Mouse (Mus musculus) neural tube, embryonic 13.5 days (tissue): ENCODE measurements around the gene Tanc2. TPM values are rescaled to one million over a fixed set of nuclear protein-coding genes. Genes with fewer than 3 reads are reported as not detected.

ENCODE experiments used
- ATAC-seq: fragments of 200-750 bp; cut with Nextera tagmentation; 2 replicates; pipeline ENCODE4 v1.8.0; 2017; ENCODE audit warnings: low read depth, mild to moderate bottlenecking, moderate TSS enrichment, moderate library complexity
- H3K27ac ChIP-seq: fragments of 300-500 bp; sonication (generic); replicated peaks from 2 replicates; pipeline ENCODE4 v1.5.1; 2015; ENCODE audit warnings: moderate library complexity, mild to moderate bottlenecking, inconsistent platforms
- H3K27me3 ChIP-seq: fragments of 300-500 bp; sonication (generic); 2 replicates; pipeline ENCODE4 v1.6.1; 2015; ENCODE audit warnings: mild to moderate bottlenecking, inconsistent platforms
- H3K36me3 ChIP-seq: fragments of 300-500 bp; sonication (generic); 2 replicates; pipeline ENCODE4 v1.6.1; 2015; ENCODE audit warnings: mild to moderate bottlenecking, inconsistent platforms
- H3K4me1 ChIP-seq: fragments of 300-500 bp; sonication (generic); replicated peaks from 2 replicates; pipeline ENCODE4 v1.6.1; 2015; ENCODE audit warnings: inconsistent platforms
- H3K4me2 ChIP-seq: fragments of 300-500 bp; sonication (generic); 2 replicates; pipeline ENCODE4 v1.6.1; 2015; ENCODE audit warnings: inconsistent platforms, mild to moderate bottlenecking, moderate library complexity
- H3K4me3 ChIP-seq: fragments of 300-500 bp; sonication (generic); 2 replicates; pipeline ENCODE4 v1.5.1; 2015; ENCODE audit warnings: mild to moderate bottlenecking, inconsistent platforms
- H3K9ac ChIP-seq: fragments of 300-500 bp; sonication (generic); 2 replicates; pipeline ENCODE4 v1.6.1; 2015; ENCODE audit warnings: moderate library complexity, mild to moderate bottlenecking, inconsistent platforms
- H3K9me3 ChIP-seq: fragments of 300-500 bp; sonication (generic); 2 replicates; pipeline ENCODE4 v1.6.1; 2016; ENCODE audit warnings: inconsistent platforms
- WGBS: fragments of 180-500 bp; shearing (Covaris S2); methylation state at CpG from one replicate; pipeline ENCODE4 v1.1.7; 2015; 5-methylcytosine and 5-hydroxymethylcytosine counted together
- polyA plus RNA-seq: library from polyadenylated mRNA; unstranded; fragments of >200 nt; fragmentation: Nextera tagmentation; extraction: Ambion mirVana; gene quantifications from 2 replicates; pipeline ENCODE4 v1.2.1, GENCODE M21; 2015

Tanc2 gene
- polyA plus RNA-seq, 1 experiment from 2014 or later = 34.9 TPM

DNA sequence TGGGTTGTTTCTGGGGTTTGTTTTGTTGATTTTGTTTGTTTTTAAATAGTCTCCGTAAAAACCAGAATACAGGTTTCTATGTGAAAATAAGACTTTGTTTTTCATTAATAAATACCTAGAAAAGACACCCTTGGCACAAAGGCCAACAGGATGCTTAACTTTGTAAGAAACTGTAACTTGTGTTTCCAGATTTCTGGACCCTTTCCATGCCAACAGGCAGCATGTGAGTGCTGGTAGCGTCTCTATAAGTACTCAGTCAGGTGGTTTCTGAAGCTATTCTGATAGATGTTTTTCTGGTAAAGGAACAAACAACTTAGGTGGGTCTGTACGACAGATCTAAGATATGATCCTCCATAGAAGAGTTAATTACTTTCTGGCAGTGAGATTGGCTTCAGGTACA lies 26.2 kb upstream of the Tanc2 start:
- ATAC-seq = no peak
- WGBS = 94% methylated on average over 3 of the region's 3 CpGs

DNA sequence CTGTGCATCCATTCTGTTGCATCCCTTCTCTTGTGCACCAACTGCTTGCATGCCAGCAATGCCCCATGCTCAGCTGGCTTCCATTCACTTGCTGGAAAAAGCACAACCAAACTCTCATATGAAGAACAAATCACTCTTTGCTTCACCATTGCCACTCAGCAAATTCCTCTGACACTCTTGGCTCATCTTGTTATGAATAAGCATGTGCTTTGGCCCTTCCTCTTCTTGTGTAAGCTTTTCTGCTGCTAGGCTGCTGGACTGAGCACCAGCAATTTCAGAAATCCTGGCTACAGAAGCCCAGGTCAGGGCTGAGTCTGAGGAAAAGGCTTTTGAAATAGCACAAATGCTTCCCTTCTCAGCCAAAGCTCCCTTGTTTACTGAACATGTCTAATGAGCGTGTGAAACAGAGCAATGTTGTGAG lies 22.6 kb upstream of the Tanc2 start:
- no peak overlapping the region for H3K4me3 ChIP-seq
- peak overlapping the region; percentile 6 for H3K27ac ChIP-seq
- H3K9ac ChIP-seq = no peak overlapping the region
- H3K9me3 ChIP-seq = no peaks in the 10 kb centered on the region
- H3K27me3 ChIP-seq = no peaks in the 10 kb centered on the region
- 0 out of 2 replicates have a peak, but pooled peaks cover 7% of the 10 kb centered on the region for H3K4me1 ChIP-seq
- H3K36me3 ChIP-seq = no peaks in the 10 kb centered on the region
- H3K4me2 ChIP-seq = no peak overlapping the region
- WGBS = 73% methylated on average over 1 of the region's 1 CpGs
- ATAC-seq = no peak

More for the DNA sequence above, 26.2 kb upstream of the Tanc2 start:
- no peaks in the 10 kb centered on the region for H3K27me3 ChIP-seq
- H3K27ac ChIP-seq = no peak overlapping the region
- no peak overlapping the region for H3K4me3 ChIP-seq
- H3K36me3 ChIP-seq = no peaks in the 10 kb centered on the region
- H3K9ac ChIP-seq = no peak overlapping the region
- H3K4me1 ChIP-seq = 0 out of 2 replicates have a peak, but pooled peaks cover 7% of the 10 kb centered on the region
- H3K4me2 ChIP-seq = no peak overlapping the region
- H3K9me3 ChIP-seq = no peaks in the 10 kb centered on the region

DNA sequence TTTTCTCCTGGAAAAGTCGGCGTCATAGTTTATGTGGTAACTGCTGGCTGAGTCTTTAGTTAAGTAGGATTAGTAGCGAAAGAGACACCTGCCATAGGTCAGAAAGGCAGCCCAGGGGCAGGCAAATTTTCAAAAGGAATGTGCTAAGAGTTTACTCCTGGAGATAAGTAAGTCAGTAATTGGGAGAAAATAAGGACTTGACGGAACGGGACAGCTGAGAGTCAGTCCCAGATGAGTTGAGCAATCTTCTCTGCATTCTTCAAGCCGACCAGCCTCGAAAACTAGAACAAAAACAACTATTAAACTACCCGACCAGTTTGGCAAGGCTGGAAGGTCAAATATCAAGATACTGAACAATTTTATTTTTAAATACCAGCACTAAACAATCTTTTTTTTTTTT lies 17.8 kb upstream of the Tanc2 start:
- ATAC-seq = no peak
- Histone ChIP-seq H3K9me3 (no peaks in the 10 kb centered on the region), H3K4me2 (no peak overlapping the region), H3K4me1 (0 out of 2 replicates have a peak, but pooled peaks cover 7% of the 10 kb centered on the region), H3K27me3 (no peaks in the 10 kb centered on the region), H3K36me3 (no peaks in the 10 kb centered on the region), H3K9ac (no peak overlapping the region), H3K27ac (no peak overlapping the region), H3K4me3 (no peak overlapping the region)
- WGBS = 84% methylated on average over 8 of the region's 8 CpGs

DNA sequence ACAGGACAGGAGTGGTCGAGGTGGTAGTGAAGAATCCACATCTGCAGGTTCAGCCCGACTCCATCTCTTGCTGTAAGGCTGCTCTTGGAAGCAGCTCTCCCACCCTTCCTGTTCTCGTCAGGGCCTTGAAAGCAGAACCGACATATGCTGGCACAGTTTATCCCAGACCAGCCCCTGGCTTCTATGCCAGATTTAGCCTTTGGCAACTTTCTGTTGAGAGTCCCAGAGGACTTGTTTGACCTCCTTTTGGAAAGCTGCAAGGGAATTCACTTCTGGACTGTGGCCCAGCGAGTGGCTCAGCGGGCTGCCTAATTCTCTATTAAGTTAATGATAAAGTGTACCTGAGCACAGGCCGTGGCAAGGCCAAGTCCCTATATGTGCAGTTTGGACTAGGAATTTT lies 15.5 kb upstream of the Tanc2 start:
- H3K4me2 ChIP-seq = no peak overlapping the region
- no peaks in the 10 kb centered on the region for H3K27me3 ChIP-seq
- no peaks in the 10 kb centered on the region for H3K36me3 ChIP-seq
- H3K4me3 ChIP-seq = no peak overlapping the region
- H3K9ac ChIP-seq = no peak overlapping the region
- H3K9me3 ChIP-seq = no peaks in the 10 kb centered on the region
- ATAC-seq = no peak
- H3K27ac ChIP-seq = no peak overlapping the region
- WGBS = 55% methylated on average over 7 of the region's 7 CpGs
- no peaks in the 10 kb centered on the region for H3K4me1 ChIP-seq

DNA sequence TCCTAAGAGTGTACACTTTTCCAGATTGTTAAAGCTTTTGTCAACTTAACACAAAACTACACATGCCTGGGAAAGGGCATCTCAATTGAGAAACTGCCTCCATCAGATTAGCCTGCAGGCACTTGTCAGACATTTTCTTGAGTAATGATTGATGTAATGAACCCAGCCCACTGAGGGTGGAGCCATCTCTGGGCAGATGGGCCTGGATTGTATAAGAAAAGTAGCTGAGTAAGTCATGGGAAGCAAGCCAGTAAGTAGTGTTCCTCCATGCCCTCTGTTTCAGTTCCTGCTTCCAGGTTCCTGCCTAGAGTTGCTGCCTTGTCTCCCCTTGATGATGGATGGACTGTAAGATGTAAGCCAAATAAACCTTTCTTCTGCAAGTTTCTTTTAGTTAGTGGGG lies 12.6 kb upstream of the Tanc2 start:
- H3K4me1 ChIP-seq = no peaks in the 10 kb centered on the region
- no peak overlapping the region for H3K4me2 ChIP-seq
- ATAC-seq = no peak

DNA sequence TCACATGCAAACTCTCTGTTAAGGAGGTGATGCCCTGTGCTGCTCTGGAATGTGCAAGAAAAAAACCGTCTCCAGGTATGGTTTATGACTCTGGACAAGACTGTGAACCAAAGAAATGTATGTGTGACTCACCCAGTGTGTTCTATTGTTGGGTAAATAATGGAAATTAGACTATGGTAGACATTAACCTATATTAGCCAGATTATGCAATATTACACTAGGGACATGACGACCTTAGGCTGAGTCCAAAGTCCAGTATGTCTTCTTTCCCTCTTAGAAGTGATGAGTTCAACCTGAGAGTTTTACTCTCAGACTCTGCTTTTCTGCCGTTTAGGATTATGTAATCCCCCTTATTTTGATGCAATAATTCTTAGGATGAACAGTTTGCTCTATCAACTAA lies 7.8 kb upstream of the Tanc2 start:
- H3K27me3 ChIP-seq = no peaks in the 10 kb centered on the region
- H3K4me1 ChIP-seq = no peaks in the 10 kb centered on the region
- no peak overlapping the region for H3K4me3 ChIP-seq
- H3K4me2 ChIP-seq = no peak overlapping the region
- no peak overlapping the region for H3K27ac ChIP-seq
- peaks cover 6% of the 10 kb centered on the region; the same call in 1 of the 2 replicates for H3K9me3 ChIP-seq
- WGBS = 87% methylated on average over 3 of the region's 3 CpGs
- no peak for ATAC-seq
- no peaks in the 10 kb centered on the region for H3K36me3 ChIP-seq
- no peak overlapping the region for H3K9ac ChIP-seq

More for the DNA sequence above, 12.6 kb upstream of the Tanc2 start:
- no peak overlapping the region for H3K4me3 ChIP-seq
- H3K9ac ChIP-seq = no peak overlapping the region
- no peaks in the 10 kb centered on the region for H3K27me3 ChIP-seq
- H3K36me3 ChIP-seq = no peaks in the 10 kb centered on the region
- H3K27ac ChIP-seq = no peak overlapping the region
- peaks cover 6% of the 10 kb centered on the region; the same call in 1 of the 2 replicates for H3K9me3 ChIP-seq

DNA sequence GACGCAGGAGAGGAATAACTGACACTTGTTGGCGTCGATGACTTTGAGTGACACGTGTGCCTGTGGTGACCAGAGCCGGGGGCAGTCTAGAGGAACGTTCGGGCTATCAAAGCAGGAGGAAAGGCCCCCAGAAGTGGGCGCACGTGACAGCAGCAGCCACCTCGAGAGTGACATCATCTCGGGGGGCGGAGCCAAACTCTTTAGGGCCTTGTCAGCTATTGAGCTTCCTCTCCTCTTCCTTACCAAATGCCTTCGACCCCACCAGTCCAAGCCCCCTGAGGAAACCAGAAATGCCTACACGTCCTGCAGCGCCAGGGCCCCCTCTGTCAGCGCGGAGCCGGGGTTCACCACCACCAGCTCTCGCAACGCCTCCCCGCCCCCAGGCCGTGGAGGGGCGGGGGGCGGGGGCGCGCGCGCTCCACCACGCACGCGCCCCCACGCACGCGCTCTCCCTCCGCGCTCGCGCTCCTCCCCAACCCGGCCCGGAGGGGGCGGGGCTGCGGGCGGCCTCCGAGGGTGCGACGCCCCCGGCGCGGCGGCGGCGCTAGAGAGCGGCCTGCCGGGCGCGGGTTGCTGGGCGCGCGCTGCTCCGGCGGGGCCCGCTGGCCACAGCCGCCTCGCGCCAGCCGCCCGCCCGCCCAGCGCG lies 432 bp upstream of the Tanc2 start:
- H3K4me3 ChIP-seq = peak overlapping the region; percentile 79
- peak overlapping the region; percentile 99 for H3K9ac ChIP-seq
- H3K9me3 ChIP-seq = no peaks in the 10 kb centered on the region; the same call in 1 of the 2 replicates
- WGBS = under 1% methylated on average over 50 of the region's 70 CpGs
- peaks cover 16% of the 10 kb centered on the region; the same call in 1 of the 2 replicates for H3K4me1 ChIP-seq
- H3K36me3 ChIP-seq = no peaks in the 10 kb centered on the region
- peak; percentile 93 for ATAC-seq
- H3K4me2 ChIP-seq = peak overlapping the region; percentile 59
- H3K27ac ChIP-seq = peak overlapping the region; percentile 98
- no peaks in the 10 kb centered on the region for H3K27me3 ChIP-seq

DNA sequence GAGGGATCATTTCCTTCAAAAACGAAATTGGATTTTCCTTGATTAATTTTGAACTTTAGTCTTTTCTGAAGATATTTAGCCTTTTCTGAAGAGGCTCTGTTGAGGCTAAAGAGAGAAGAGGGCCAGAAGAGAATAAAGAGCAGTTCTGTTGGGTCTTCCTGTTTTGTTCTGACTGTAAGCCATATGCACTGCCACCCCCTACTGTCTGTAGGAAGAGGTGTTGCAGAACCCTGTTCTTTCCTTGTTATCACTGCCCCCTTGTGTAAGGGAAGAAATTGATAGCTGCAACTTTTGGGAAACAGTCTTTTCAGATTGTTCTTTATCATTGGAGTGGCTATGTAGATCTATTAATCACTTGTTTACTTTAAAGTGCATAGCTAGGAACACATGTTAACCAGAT lies 2.1 kb downstream of the Tanc2 start:
- Histone ChIP-seq H3K4me2 (peak overlapping the region; percentile 59), H3K27ac (no peak overlapping the region; the same call in 1 of the 2 replicates), H3K4me3 (peak overlapping the region; percentile 79), H3K9ac (peak overlapping the region; percentile 99), H3K4me1 (peaks cover 20% of the 10 kb centered on the region), H3K36me3 (no peaks in the 10 kb centered on the region), H3K9me3 (no peaks in the 10 kb centered on the region), H3K27me3 (no peaks in the 10 kb centered on the region)
- WGBS = 33% methylated on average over 1 of the region's 1 CpGs
- no peak for ATAC-seq

DNA sequence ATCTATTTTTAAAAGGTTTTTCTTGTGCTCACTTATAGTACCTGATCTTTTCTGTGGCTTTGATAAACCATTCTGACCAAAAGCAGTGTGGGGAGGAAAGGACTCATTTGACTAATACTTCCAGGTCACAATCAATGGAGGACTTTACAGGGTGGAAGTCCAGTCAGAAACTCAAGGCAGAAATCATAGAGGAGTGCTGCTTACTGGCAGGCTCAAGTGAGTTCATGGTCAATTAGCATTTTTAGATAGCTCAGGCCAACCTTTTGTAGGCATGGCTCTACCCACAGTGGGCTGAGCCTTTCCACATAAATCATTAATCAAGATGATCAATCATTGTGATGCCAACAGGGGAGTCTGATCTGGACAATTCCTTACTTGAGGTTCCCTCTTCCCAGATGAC lies 12.4 kb downstream of the Tanc2 start:
- no peak for ATAC-seq
- H3K9me3 ChIP-seq = no peaks in the 10 kb centered on the region

DNA sequence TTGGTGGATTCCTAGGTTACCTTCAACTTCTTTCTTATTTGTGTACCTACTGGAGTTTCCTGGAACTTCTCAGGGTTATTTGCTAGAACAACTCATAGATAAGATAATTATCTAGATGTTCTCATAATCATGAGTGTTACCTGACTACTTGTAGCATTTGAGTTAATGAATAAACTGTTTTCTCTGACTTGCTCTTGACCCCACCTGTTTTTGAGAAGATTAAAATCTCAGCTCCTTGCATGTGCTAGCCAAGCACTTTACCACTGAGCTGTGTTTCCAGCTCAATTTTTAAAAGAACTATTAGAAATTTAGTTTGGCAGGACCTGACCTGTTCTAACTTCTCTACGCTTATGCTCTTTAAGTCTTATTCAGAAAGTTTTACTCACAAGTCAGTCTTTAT lies 36.4 kb downstream of the Tanc2 start:
- Histone ChIP-seq H3K27ac (no peak overlapping the region), H3K9ac (no peak overlapping the region), H3K4me3 (no peak overlapping the region), H3K36me3 (no peaks in the 10 kb centered on the region), H3K9me3 (no peaks in the 10 kb centered on the region), H3K27me3 (no peaks in the 10 kb centered on the region), H3K4me2 (no peak overlapping the region), H3K4me1 (no peaks in the 10 kb centered on the region)
- no peak for ATAC-seq
- WGBS = 96% methylated on average over 1 of the region's 1 CpGs

More for the DNA sequence above, 12.4 kb downstream of the Tanc2 start:
- H3K27me3 ChIP-seq = no peaks in the 10 kb centered on the region
- no peak overlapping the region for H3K9ac ChIP-seq
- no peak overlapping the region for H3K4me3 ChIP-seq
- H3K36me3 ChIP-seq = no peaks in the 10 kb centered on the region
- peaks cover 3% of the 10 kb centered on the region; the same call in 1 of the 2 replicates for H3K4me1 ChIP-seq
- no peak overlapping the region for H3K4me2 ChIP-seq
- no peak overlapping the region for H3K27ac ChIP-seq

DNA sequence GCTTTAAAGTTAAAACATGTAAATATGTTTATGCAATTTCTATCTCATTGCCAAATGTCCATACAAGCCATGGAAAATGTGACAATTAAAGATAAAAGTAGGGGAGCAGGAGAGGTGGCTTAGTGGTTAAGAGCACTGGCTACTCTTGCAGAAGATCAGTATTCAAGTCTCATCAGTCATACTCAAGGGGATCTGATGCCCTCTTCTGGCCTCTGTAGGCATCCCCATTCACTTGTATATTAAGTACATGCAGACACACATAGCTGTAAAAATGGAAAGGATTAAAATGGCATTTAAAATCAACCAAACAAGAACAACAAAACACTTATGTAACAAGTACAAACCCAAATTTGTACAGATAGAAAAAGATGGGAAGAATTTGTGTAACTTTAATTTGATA lies 54.2 kb downstream of the Tanc2 start:
- Histone ChIP-seq H3K9ac (no peak overlapping the region), H3K9me3 (no peaks in the 10 kb centered on the region), H3K27me3 (no peaks in the 10 kb centered on the region), H3K4me3 (no peak overlapping the region), H3K27ac (no peak overlapping the region), H3K4me2 (no peak overlapping the region), H3K4me1 (no peaks in the 10 kb centered on the region), H3K36me3 (no peaks in the 10 kb centered on the region)
- ATAC-seq = no peak

DNA sequence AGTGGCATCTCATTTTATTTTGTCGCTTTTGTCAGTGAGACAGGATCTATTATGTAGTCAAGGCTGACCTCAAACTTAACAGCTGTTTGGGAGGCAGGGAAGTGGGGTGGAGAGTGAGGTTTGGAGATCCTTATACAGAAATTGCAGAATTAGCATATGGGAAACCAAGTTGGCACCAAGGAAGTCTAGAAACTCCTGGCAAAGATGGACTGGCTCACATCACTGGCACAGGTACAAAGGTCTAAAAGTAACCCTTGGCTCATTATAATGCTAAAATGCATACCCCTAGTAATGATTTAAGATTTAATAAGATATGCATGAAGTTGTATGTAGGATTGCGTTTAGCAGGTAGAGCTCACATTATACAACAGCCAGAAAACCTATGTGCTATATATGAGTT lies 58.2 kb downstream of the Tanc2 start:
- H3K36me3 ChIP-seq = no peaks in the 10 kb centered on the region
- no peak overlapping the region for H3K9ac ChIP-seq
- no peaks in the 10 kb centered on the region for H3K9me3 ChIP-seq
- no peaks in the 10 kb centered on the region for H3K27me3 ChIP-seq
- WGBS = 94% methylated on average over 2 of the region's 2 CpGs
- no peak overlapping the region for H3K27ac ChIP-seq
- ATAC-seq = no peak
- H3K4me1 ChIP-seq = no peaks in the 10 kb centered on the region
- H3K4me3 ChIP-seq = no peak overlapping the region
- H3K4me2 ChIP-seq = no peak overlapping the region

DNA sequence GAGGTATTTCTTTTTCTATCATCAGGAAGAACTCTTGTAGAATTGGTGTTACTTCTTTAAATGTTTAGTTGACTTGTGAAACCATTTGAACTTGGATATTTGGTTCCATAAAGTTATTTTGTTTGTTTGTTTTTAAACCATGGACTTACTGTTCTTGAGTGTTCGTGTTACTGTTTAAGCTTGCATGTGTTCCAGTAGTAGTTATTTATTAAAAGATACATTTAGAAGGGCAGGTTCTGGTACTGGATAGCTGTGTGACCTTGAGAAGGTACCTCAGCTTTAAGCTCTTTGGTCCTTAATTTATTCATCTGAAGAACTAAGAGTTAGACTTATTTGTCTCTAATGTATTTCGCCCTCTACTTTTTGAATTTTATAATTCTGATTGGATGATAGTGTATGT lies 64.8 kb downstream of the Tanc2 start:
- Histone ChIP-seq H3K4me2 (no peak overlapping the region), H3K4me1 (peaks cover 4% of the 10 kb centered on the region; the same call in 1 of the 2 replicates), H3K9me3 (no peaks in the 10 kb centered on the region), H3K27ac (no peak overlapping the region), H3K4me3 (no peak overlapping the region), H3K9ac (no peak overlapping the region), H3K36me3 (no peaks in the 10 kb centered on the region), H3K27me3 (no peaks in the 10 kb centered on the region)
- 90% methylated on average over 2 of the region's 2 CpGs for whole genome bisulfite sequencing
- no peak for ATAC-seq
